Mouse (Mus musculus) CH12.LX (cell line): Measurements from ENCODE around the gene Vac14.

ENCODE experiments used
- CTCF ChIP-seq, 2 experiments: IDR thresholded peaks in 1 of 2; conservative IDR thresholded peaks in 1 of 2; 2 replicates each; pipeline ENCODE4 v1.5.1; 2011 to 2012; ENCODE audit warnings: low read depth in 2 of 2, low read length in 2 of 2, improper control_type of control experiment in 1 of 2, inconsistent platforms in 1 of 2, mild to moderate bottlenecking in 1 of 2, moderate library complexity in 1 of 2
- RCOR1 ChIP-seq: conservative IDR thresholded peaks from 2 replicates; pipeline ENCODE4 v1.6.1; 2012; ENCODE audit warnings: low read depth, mild to moderate bottlenecking, inconsistent platforms, low read length, improper control_type of control experiment
- TCF12 ChIP-seq: IDR thresholded peaks from 2 replicates; pipeline ENCODE4 v1.6.1; 2014; ENCODE audit warnings: low read depth, mild to moderate bottlenecking, inconsistent platforms, low read length, improper control_type of control experiment

GRCm38 (mm10) chr8:110674589-110674988 is 56.2 kb downstream of the Vac14 start:
- TF ChIP-seq TCF12: no peak
- TF ChIP-seq RCOR1: no peak
- no peak for TF ChIP-seq CTCF (conservative IDR thresholded peaks at IDR 0.05 in 1 of 2, IDR thresholded peaks at IDR 0.05 in 1 of 2; ENCODE audit: low read depth in 2 of 2, low read length in 2 of 2)
